Comparison of ENCODE assay signal across 11 mouse cellular contexts in genomic region chr6:71162269-71162668, GRCm38 (mm10). TPM values are rescaled to one million over a fixed set of nuclear protein-coding genes. Genes with fewer than 3 reads are reported as not detected.
DNase-seq lines count a peak whose midpoint lies in the region; ATAC-seq lines count a peak whose summit lies in the region.
"Had no signal": no experiment of that assay in that cellular context is flagged by ENCODE, and none has a peak within 500 bp of the region (broad histone marks: within the 10 kb centered on the region; RNA-seq: fewer than 3 reads in every experiment).

No protein-coding gene starts in this region.

- no peaks in the 10 kb centered on the region for H3K9me3 ChIP-seq in forebrain, embryonic 11.5 days (ENCODE audit: control insufficient read depth, low read length)
- H3K9me3 ChIP-seq in forebrain, embryonic 12.5 days = 0 out of 2 replicates have a peak, but pooled peaks cover 3% of the 10 kb centered on the region
- H3K9me3 ChIP-seq in liver, embryonic 12.5 days (replicated peaks) = no peaks in the 10 kb centered on the region
- no peaks in the 10 kb centered on the region for H3K9me3 ChIP-seq in liver, embryonic 16.5 days (replicated peaks; ENCODE audit: control insufficient read depth, low read length)
- H3K9me3 ChIP-seq: neural tube, embryonic 13.5 days had no signal

- no peaks in the 10 kb centered on the region for H3K36me3 ChIP-seq in forebrain, embryonic 11.5 days (ENCODE audit: control insufficient read depth, insufficient read depth, low read length)
- H3K36me3 ChIP-seq in forebrain, embryonic 12.5 days (replicated peaks) = no peaks in the 10 kb centered on the region
- H3K36me3 ChIP-seq in liver, embryonic 12.5 days = no peaks in the 10 kb centered on the region
- no peaks in the 10 kb centered on the region for H3K36me3 ChIP-seq in liver, embryonic 16.5 days (ENCODE audit: control insufficient read depth, insufficient read depth)
- H3K36me3 ChIP-seq: neural tube, embryonic 13.5 days had no signal

- no peak overlapping the region for H3K27ac ChIP-seq in forebrain, embryonic 11.5 days (ENCODE audit: low read depth, low read length)
- H3K27ac ChIP-seq in forebrain, embryonic 12.5 days = no peak overlapping the region
- H3K27ac ChIP-seq in liver, embryonic 12.5 days = no peak overlapping the region
- H3K27ac ChIP-seq in liver, embryonic 16.5 days (ENCODE audit: low read length) = no peak overlapping the region
- H3K27ac ChIP-seq: hindbrain, embryonic 14.5 days; neural tube, embryonic 13.5 days had no signal

- no peak overlapping the region for H3K4me2 ChIP-seq in forebrain, embryonic 11.5 days (ENCODE audit: low read depth, low read length, severe bottlenecking)
- no peak overlapping the region for H3K4me2 ChIP-seq in forebrain, embryonic 12.5 days
- H3K4me2 ChIP-seq in liver, embryonic 12.5 days = no peak overlapping the region
- H3K4me2 ChIP-seq in liver, embryonic 16.5 days (ENCODE audit: low read depth, low read length) = no peak overlapping the region
- H3K4me2 ChIP-seq: hindbrain, embryonic 14.5 days; neural tube, embryonic 13.5 days had no signal

- H3K4me3 ChIP-seq in forebrain, embryonic 11.5 days (ENCODE audit: low read depth, low read length) = no peak overlapping the region
- H3K4me3 ChIP-seq in forebrain, embryonic 12.5 days (replicated peaks) = no peak overlapping the region
- no peak overlapping the region for H3K4me3 ChIP-seq in liver, embryonic 12.5 days
- H3K4me3 ChIP-seq in liver, embryonic 16.5 days (ENCODE audit: low read depth, low read length) = no peak overlapping the region
- H3K4me3 ChIP-seq: neural tube, embryonic 13.5 days had no signal

- ATAC-seq in forebrain, embryonic 11.5 days (replicated peaks; ENCODE audit: low FRiP score) = no peak
- no peak for ATAC-seq in forebrain, embryonic 12.5 days (ENCODE audit: low FRiP score)
- ATAC-seq in liver, embryonic 12.5 days = no peak
- ATAC-seq in liver, embryonic 16.5 days (ENCODE audit: low read depth) = peak; percentile 86

- no peaks in the 10 kb centered on the region for H3K27me3 ChIP-seq in forebrain, embryonic 11.5 days (ENCODE audit: control insufficient read depth, insufficient read depth, low read length)
- H3K27me3 ChIP-seq in forebrain, embryonic 12.5 days = no peaks in the 10 kb centered on the region
- no peaks in the 10 kb centered on the region for H3K27me3 ChIP-seq in liver, embryonic 12.5 days (replicated peaks)
- H3K27me3 ChIP-seq in liver, embryonic 16.5 days (ENCODE audit: control insufficient read depth, insufficient read depth, low read depth, low read length) = no peaks in the 10 kb centered on the region
- H3K27me3 ChIP-seq: neural tube, embryonic 13.5 days had no signal

- no peak overlapping the region for H3K9ac ChIP-seq in forebrain, embryonic 11.5 days (ENCODE audit: low read length)
- H3K9ac ChIP-seq in forebrain, embryonic 12.5 days = no peak overlapping the region
- H3K9ac ChIP-seq in liver, embryonic 12.5 days = no peak overlapping the region
- H3K9ac ChIP-seq in liver, embryonic 16.5 days (ENCODE audit: low read depth, low read length) = no peak overlapping the region
- H3K9ac ChIP-seq: hindbrain, embryonic 14.5 days; neural tube, embryonic 13.5 days had no signal

- WGBS in forebrain, embryonic 11.5 days = 81% methylated on average over 4 of the region's 4 CpGs
- WGBS in forebrain, embryonic 12.5 days = 75% methylated on average over 4 of the region's 4 CpGs
- 71% methylated on average over 4 of the region's 4 CpGs for WGBS in liver, embryonic 12.5 days (ENCODE audit: insufficient replicate concordance)
- 61% methylated on average over 4 of the region's 4 CpGs for WGBS in liver, embryonic 16.5 days (ENCODE audit: insufficient replicate concordance)

- DNase-seq in forebrain, embryonic 11.5 days (ENCODE audit: low spot score) = peak; percentile 22
- peak; percentile 18 for DNase-seq in liver
- peak; percentile 50 for DNase-seq in ES-CJ7 (ENCODE audit: low read depth, low spot score)
- DNase-seq in c-Kit-positive CD71-positive TER-119-positive erythroid progenitor cells, embryonic 14.5 days (ENCODE audit: low spot score) = no peak
- DNase-seq in ovary, postnatal 36 days (ENCODE audit: low spot score) = no peak
- DNase-seq: gastrocnemius, postnatal 36 days had no signal

- no peaks in the 10 kb centered on the region for H3K4me1 ChIP-seq in forebrain, embryonic 11.5 days (replicated peaks; ENCODE audit: control insufficient read depth, insufficient read depth, low read length)
- no peaks in the 10 kb centered on the region for H3K4me1 ChIP-seq in forebrain, embryonic 12.5 days
- H3K4me1 ChIP-seq in liver, embryonic 12.5 days = 0 out of 2 replicates have a peak, but pooled peaks cover 9% of the 10 kb centered on the region
- H3K4me1 ChIP-seq in liver, embryonic 16.5 days (ENCODE audit: control insufficient read depth, low read depth, low read length) = no peaks in the 10 kb centered on the region
- H3K4me1 ChIP-seq: neural tube, embryonic 13.5 days had no signal

RNA-seq across cellular contexts. Expression of gene Thnsl2, which starts 18.0 kb away (rescaled TPM):
- polyA plus RNA-seq in forebrain, embryonic 11.5 days (2014; fragmentation: Nextera tagmentation; extraction: Ambion mirVana) = 4.4 and 4.7 TPM in 2 replicates
- polyA plus RNA-seq in forebrain, embryonic 12.5 days (2016; fragmentation: Nextera tagmentation; extraction: Ambion mirVana) = 3.3 and 3.4 TPM in 2 replicates
- polyA plus RNA-seq in liver, embryonic 12.5 days (2016; fragmentation: Nextera tagmentation; extraction: Ambion mirVana) = 6.4 TPM in 2 replicates
- polyA plus RNA-seq in liver, embryonic 16.5 days (2015; fragmentation: Nextera tagmentation; extraction: Ambion mirVana) = 18.9 and 20.3 TPM in 2 replicates

RNA-seq across cellular contexts. Expression of gene Fabp1, which starts 37.4 kb away (rescaled TPM):
- polyA plus RNA-seq in forebrain, embryonic 11.5 days (2014; fragmentation: Nextera tagmentation; extraction: Ambion mirVana) = not detected in 2 replicates
- not detected in 2 replicates for polyA plus RNA-seq in forebrain, embryonic 12.5 days (2016; fragmentation: Nextera tagmentation; extraction: Ambion mirVana)
- 109 and 117 TPM in 2 replicates for polyA plus RNA-seq in liver, embryonic 12.5 days (2016; fragmentation: Nextera tagmentation; extraction: Ambion mirVana)
- 679 TPM in 2 replicates for polyA plus RNA-seq in liver, embryonic 16.5 days (2015; fragmentation: Nextera tagmentation; extraction: Ambion mirVana)
- polyA plus RNA-seq: hindbrain, embryonic 14.5 days had no signal

Comparison
In these comparisons a context has a peak if more than half of its experiments do, and no peak if none do; other contexts are left out.
1. DNase-seq: peak in forebrain, embryonic 11.5 days (single experiment), liver (single experiment) and ES-CJ7 (single experiment); none in c-Kit-positive CD71-positive TER-119-positive erythroid progenitor cells, embryonic 14.5 days (single experiment) and ovary, postnatal 36 days (single experiment).
2. RNA of gene Fabp1, which starts 37.4 kb away (polyA plus RNA-seq): 679 TPM in liver, embryonic 16.5 days and 109 to 117 TPM in liver, embryonic 12.5 days; not detected in forebrain, embryonic 11.5 days and not detected in forebrain, embryonic 12.5 days; every median in the first group is over 100 times any median in the second.